Mouse (Mus musculus): Measurements from ENCODE around the gene Tmod4. TPM values are rescaled to one million over a fixed set of nuclear protein-coding genes. Genes with fewer than 3 reads are reported as not detected.
"Not testable (repeated sequence)": the region's sequence is repeated elsewhere in the genome, so short reads cannot be mapped to it uniquely, and the experiment has no call there.

Gene Tmod4
- total RNA-seq (2021), result 1 to 10 TPM in 1 of 2 experiments, under 1 TPM in 1; 0.87 to 1.0 TPM

DNA sequence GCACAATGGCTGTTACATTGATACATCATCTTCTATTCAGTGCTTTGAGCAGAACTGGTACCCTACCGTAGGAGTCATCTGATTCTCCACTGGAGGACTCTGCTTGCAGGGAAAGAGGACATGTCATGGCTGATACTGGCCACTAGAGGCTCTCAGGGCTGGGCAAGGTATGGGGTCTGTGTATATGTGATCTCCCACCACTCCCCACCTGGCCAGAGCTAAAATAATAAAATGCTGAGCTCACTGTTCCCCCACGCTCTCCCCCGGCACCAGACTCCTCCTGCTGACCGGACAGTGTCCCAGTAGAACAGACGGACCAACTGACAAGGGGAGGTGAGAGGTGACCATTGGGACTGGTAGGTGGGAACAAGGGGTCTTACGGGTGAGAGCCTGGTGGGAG is at the start of gene Tmod4:
Tmod4 (plus strand) TSS at position 231 of the 400 bp plus-strand sequence.
- intact Hi-C loops (cut with DNase I), result no loop called here
- no peak for DNase-seq

DNA sequence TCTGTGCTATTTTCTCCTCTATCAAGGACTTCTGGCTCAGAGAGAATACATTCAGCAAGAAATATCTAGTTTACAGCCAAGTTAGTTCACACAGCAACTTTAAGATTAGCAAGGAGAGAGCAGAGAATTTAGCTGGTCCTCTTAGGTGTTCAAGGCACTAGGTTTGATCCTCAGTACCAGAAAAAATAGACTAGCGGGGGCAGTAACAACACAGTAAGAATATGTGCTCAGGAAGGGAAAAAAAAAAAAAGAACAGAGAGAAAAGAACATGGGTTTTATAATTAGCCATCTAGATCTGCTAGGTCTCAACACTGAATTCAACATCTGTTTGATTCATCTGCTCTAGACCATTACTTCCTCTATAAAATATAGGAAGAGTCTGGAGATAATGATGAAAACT is 36.2 kb upstream of the Tmod4 start:
- no peak for DNase-seq
- intact Hi-C loops (cut with DNase I), result no loop called here

DNA sequence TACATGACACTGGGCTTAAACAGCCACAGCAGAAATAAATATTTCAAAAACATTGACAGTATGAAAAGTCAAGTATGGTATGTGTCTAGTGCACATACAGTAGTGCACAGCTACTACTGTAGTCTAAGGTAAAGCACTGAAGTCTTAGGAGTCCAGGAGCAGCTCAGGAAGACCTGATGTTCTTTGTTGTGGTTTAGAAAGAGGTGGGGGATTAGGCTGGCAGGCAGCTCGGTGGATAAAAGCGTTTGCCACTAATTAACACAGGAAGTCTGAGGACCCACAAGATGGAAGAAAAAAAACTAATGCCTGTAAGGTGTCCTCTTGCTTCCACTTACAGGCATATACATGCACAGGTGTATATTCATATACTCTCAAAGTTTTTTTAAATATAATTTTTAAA is 23.4 kb upstream of the Tmod4 start:
- intact Hi-C loops (cut with DNase I), result no loop called here
- no peak for DNase-seq

DNA sequence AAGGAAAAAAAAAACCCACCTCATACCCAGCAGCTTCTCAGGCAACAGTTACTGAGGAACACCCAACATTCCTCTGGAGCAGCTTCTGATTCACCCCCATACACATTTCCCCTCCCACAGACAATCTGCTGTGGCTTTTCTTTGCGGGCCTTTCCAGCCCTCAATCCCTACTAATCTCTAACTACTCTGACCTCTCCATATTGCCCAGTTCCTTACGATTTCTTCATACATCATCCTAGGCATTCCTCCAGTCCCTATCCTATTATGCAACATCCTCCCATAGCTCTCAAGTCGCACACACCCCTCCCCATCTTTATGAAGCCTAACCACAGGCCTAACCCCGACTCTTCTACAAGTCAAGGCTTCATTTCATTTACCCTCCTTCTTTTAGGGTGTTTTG is 19.2 kb upstream of the Tmod4 start:
- no peak for DNase-seq
- intact Hi-C loops (cut with DNase I), result no loop called here

DNA sequence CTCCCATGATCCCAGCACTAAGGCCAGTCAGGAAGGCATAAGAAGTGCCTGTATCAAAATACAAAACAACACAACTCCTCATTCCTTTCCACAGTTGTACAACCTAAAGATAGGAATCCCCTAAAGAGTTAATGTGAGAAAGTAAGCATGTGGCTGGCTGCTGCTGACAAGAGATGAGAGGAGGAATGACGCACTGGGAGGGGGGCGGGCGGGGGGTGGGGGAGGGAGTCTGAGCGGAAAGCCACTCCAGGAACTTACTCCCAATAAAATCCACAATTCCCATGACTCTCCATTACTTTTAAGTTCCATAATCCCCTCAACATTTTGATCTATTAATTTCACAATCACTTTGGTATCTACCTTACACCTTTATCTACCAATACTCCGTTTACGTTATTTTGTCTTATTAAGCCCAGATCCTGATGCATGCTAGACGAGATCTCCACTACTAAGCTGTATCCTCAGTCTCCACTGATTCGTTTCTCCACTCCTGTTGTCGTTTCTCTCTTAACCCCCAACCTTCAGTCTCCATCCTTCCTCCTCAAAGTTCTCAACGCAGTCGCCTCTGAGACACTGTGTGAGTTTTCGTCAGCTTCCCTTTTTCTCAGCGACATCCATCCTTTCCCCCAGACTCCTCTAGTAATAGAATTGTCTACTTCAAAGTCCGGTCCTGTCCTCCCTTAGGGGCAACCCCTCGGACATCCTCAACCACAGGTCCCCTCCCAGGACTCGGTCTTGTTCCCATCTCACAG is 18.5 kb upstream of the Tmod4 start:
- DNase-seq, result no peak
- intact Hi-C loops (cut with DNase I), result no loop called here

DNA sequence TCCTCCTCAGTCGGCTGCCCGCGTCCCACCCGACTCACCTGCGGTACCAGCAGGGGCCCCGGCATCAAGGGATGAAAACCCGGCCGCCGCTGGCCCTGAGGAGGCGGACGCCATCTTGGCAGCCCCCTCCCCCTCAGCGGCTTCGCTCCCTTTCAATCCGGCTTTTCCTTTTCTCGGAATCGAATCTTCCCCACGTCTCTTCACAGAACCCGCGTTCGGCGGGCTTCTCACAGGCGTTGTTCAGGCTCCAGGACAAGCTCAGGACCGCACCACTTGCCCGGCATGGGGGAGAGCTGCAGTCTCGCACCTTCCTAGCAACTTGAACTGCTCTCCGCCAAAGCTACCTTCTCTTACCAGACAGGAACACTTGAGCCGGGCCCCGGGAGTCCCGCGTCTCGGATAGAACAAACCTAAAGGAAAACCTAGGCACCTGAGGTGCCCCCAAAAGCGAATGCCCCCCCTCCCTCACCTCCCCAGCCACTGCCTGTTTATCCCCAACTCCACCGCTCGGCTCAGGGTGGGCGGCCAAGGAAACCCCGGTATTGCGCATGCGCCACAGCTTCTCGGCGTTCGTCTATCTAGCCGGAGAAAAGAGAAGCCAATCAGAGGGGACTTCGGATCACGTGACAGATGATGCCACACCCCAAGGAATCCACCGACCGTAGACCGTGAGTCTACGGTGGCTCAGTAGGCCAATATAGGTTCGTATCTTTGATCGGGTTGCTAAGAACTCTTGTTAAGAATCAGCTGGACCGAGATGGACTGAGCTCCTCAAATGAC is 17.7 kb upstream of the Tmod4 start, which contains the start of gene Pip5k1a:
Pip5k1a (minus strand) TSS at position 593 of the 780 bp plus-strand sequence.
- DNase-seq, result peak; percentile 98
- intact Hi-C loops (cut with DNase I), result no loop called here

DNA sequence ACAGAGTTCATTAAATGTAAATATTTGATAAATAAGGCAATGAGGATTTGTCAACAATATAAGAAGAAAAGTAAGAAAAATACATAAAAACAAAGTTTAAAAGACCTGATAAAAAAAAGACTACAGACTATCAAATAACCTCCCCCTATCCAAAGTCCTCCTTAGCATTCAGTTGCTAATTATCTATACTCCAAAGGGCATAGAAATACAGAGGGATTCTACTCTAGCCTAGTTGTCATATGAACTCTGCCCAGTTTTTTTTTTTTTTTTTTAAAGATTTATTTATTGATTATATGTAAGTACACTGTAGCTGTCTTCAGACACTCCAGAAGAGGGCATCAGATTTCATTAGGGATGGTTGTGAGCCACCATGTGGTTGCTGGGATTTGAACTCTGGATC is 17.0 kb upstream of the Tmod4 start:
- DNase-seq; intact Hi-C loops (cut with DNase I): not testable (repeated sequence)

DNA sequence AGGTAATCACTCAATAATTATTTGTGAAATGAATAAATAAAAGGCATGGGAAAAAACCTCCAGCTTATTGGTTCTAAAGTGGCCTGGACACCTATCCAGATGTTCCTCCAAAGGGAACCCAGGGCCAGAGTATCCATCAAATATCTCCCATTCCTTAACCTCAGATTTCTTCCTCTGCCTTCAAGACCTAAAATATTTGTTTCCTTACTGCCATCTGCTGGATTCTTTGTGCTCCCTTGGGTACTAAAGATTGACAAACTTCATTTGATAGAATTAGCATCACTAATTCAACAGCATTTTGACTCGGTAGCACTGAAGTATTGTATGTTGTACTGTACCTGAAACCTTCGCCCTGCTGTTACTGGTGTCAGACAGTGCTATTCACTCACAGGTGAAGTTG is 16.4 kb upstream of the Tmod4 start:
- intact Hi-C loops (cut with DNase I), result no loop called here
- no peak for DNase-seq

DNA sequence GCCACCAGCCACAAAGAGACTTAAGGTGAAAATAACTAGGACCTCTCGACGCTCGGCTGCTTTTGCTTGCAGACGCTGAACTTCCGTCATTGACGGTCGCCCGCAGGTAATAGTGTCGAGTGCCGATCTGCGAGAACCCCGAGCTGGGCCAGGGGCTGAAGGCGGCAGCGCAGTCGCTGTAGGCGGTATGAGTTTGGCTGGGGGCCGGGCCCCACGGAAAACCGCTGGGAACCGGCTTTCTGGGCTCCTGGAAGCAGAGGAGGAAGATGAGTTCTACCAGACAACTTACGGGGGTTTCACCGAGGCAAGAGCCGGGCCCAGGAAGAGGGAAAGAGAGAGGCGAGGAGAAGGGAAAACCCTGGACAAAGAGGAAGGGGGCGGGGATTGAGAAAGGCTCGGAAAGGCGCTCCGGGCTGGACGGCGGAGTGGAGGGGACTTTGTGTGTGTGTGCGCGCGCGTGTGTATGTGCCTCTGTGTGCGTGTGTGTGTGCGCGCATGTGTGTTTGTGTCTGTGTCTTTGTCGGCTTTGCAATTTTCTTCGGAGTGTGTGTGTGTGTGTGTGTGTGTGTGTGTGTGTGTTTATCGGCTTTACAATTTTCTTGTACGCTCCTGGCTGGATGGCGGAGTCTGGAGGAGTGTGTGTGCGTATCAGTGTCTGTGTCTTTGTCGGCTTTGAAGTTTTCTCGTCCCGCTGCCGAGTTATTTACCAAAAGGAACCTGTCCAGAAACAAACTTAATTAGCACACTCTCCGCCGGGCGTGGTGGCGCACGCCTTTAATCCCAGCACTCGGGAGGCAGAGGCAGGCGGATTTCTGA is 13.2 kb upstream of the Tmod4 start, which contains the start of gene Vps72:
Vps72 (plus strand) TSS at position 112 of the 816 bp plus-strand sequence.
- DNase-seq, result peak; percentile 89
- intact Hi-C loops (cut with DNase I), result no loop called here

DNA sequence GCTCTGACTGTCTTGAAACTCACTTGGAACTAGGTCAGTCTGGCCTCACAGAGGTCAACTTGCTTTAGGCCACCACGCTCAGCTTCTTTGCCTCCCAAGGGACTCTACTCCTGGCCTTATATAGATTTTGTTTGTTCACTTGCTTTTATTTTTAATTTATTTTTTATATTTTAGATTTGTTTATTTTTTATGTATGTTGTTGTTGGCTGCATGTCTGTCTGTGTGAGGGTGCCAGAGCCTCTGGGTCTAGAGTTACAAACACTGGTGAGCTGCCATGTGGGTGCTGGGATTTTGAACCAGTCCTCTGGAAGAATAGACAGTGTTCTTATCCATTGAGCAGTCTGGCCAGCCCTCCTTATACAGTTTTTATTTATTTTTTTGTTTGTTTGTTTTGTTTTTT is 11.5 kb upstream of the Tmod4 start:
- intact Hi-C loops (cut with DNase I), result no loop called here
- DNase-seq, result no peak

DNA sequence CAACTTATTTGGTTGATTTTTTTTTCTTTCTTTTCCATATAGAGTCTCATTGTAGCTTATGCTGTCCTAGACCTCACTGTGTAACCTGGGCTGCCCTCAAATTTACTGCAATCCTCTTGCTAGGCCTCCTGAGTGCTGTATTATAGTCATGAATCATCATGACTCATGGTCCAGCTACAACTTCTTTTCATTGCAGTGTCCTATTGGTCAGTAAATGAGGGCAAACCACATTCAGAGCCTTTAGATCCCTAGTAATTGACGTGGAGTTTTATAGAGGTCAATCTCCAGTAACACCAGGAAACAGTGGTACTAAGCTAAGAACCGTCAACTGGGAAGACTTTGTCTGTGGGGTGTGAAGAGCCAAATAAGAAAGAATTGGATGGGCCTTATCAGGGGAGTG is 6.5 kb upstream of the Tmod4 start:
- intact Hi-C loops (cut with DNase I), result no loop called here
- no peak for DNase-seq

DNA sequence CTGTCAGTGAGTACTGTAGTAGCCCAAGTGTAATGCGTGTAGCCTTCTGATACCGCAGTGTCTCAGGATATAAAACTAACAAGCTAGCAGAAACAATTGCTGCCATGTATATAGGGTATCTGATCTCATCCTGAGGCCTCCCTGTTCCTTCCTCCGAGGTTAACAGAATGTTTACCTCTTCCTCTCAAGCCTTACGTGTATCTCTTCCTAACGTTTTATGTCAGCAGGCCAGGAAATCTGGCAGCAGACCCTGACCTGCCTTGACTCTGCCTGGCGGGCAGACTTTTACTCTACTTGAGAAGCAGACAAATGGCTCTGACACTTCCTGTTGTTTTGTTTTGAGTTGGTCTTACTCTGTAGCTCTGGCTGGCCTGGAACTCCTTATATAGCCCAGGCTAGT is 2.7 kb upstream of the Tmod4 start:
- intact Hi-C loops (cut with DNase I), result no loop called here
- no peak for DNase-seq

DNA sequence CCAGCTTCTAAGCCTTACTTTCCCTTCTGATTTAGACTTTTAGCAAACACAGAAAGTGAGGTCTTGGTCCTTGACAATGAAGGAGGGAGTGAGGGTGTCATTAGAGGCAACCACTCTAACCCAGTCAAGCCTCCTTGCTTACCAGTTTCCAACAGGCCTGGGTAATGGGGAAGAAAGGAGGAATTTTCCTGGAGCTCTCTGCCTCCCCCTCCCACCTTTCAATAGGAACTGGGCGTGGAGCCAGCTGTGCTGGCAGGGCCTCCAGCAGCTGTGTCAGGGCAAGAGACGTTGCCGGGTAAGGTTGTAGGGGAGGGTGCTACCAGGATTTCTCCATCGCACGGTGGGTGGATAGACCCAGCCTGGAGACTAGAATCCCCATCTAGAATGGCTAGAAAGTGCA is 696 bp downstream of the Tmod4 start:
- intact Hi-C loops (cut with DNase I), result no loop called here
- peak; percentile 68 for DNase-seq

DNA sequence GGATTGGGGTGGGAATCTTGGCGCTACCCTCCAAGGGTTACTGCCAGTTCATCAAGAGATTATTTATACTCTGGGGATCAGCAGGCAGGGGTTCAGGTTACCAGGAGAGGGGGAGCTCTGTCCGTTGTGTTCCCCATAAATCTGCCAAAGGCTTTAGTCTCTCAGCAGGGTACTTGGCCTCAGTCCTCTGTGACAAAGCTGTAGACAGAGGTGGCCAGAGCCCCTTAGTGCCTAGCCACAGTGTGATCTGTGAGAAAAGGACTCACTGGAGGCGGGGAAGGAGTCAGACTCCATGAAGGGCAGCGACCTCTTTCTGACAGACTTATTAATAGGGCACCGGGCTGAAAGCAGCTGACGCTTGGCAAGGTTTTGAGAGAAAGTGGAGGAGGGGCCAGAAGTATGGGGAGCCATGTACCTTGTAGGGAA is 5.0 kb downstream of the Tmod4 start:
- no peak for DNase-seq
- intact Hi-C loops (cut with DNase I), result no loop called here

DNA sequence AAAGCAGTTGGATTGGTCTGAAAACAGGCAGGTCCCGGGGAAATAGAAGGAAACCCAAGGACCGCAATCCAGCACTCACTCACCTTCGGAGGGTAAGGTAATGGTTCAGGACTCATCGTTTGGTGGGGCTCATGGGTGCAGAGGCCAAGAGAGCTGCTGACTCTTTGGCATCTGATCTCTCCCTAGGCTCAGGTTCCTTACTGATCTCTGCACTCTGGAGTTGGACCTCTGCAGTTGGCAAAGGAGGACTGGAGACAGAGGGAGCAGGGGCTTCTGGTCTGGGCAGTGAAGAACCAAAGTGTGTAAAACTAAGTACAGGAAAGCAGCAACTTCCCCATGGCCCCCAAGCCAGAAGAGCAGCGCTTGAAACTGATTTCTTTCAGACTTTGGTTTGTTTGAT is 5.8 kb downstream of the Tmod4 start:
- intact Hi-C loops (cut with DNase I), result no loop called here
- no peak for DNase-seq

DNA sequence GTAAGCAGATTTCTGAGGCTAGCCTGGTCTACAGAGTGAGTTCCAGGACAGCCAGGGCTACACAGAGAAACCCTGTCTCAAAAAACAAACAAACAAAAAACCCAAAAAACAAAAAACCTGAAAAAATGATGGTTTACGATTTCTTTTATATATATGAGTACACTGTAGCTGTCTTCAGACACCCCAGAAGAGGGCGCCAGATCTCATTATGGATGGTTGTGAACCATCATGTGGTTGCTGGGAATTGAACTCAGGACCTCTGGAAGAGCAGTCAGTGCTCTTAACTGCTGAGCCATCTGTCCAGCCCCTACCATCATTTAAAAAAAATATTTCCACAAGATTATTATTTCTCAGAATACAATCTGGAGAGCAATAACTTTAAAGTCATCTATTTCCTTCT is 8.1 kb downstream of the Tmod4 start:
- intact Hi-C loops (cut with DNase I); DNase-seq: not testable (repeated sequence)

DNA sequence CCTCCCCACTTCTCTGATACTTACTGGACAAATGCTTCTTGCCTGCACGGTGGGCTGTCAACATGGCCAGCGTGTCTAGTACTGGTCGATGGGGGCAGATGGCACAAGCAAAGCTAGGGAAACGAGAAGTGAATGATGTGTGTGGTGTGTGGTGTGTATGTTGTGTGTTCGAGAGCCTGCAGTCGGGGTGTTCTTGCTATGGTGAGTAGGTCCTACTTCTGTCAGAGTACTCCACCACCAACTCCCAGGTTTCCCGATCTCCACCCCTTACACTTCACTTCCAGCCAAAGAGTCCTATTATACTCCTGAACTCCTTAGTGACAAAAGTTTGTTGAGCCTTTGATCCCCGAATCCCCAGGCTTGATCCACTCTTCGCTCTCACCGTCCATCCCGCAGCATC is 8.9 kb downstream of the Tmod4 start:
- intact Hi-C loops (cut with DNase I), result no loop called here
- DNase-seq, result no peak

DNA sequence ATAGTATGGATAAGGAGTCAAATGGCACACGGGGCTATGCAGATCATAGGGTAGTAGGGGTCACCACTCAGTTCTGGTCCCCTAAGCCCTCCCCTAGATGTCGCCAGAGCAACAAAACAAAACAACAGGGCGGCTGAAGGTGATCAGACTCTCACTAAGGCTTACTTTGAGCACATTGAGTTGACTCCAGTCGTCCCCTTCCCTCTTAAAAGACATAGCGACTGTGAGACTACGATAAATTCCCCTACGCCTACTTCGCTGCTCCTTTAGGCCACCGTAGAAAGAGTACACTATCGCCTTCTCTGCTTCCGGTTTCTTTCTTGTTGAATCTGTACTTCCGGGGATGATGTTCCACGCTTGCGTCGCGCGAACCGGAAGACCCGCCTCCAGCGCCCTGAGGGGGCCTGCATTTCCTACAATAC is 9.4 kb downstream of the Tmod4 start, which contains the start of the genes Scnm1 and Lysmd1:
Scnm1 (minus strand) TSS at position 332 of the 422 bp plus-strand sequence.
Lysmd1 (plus strand) TSS at position 409 of the 422 bp plus-strand sequence.
- DNase-seq, result peak; percentile 92
- intact Hi-C loops (cut with DNase I), result no loop called here

DNA sequence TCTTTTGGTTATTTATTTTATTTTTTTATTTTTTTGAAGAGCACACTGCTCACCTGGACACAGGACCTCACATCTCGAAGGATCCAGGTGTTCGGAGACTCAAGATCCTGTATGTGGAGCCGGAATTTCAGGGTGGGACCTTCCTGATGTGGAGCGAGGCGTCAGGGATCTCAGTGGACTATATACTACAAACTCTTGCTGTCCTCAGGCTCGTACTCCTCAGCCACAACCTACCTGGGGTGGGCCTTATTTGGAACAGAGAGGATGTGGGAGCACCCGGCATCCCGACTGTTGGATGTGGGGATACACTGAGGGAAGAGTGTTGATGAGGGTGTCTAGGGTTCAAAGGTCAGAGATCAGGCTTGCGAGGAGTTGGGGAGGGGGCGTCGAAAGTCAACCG is 9.9 kb downstream of the Tmod4 start:
- DNase-seq; intact Hi-C loops (cut with DNase I): not testable (repeated sequence)

DNA sequence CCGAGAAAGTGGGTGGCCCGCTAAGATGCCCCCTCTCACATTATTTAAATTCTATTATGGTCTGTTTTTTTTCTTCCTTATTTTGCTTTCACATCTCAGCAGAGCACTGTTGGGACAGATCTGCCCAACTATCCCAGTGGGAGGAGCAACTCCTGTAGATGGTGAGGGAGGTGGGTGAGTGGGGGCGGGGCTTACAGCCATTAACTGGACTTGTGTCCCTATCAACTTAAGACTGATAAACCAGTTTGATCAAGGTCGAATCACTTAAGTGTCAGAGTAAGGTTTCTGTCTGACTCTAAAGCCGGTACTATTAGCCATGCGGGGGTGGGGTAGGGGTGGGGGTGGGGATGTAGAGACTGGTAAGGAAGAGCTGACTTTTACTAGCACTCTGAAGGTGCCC is 10.7 kb downstream of the Tmod4 start:
- intact Hi-C loops (cut with DNase I), result no loop called here
- peak; percentile 45 for DNase-seq
